Mouse (Mus musculus): Measurements from ENCODE around the gene Gm44596. TPM values are rescaled to one million over a fixed set of nuclear protein-coding genes. Genes with fewer than 3 reads are reported as not detected.

Gene Gm44596
- polyA plus RNA-seq, 1 experiment from 2014 or later: not detected

- Histone ChIP-seq H3K9me3 (replicated peaks; ENCODE audit: control insufficient read depth, low read length) (no peaks in the 10 kb centered on the region), H3K4me1 (ENCODE audit: control insufficient read depth, insufficient read depth, low read length) (peaks cover 3% of the 10 kb centered on the region; the same call in 1 of the 2 replicates), H3K9ac (ENCODE audit: low read length) (no peak overlapping the region), H3K27ac (ENCODE audit: low read length) (peak overlapping the region; percentile 33; the same call in 1 of the 2 replicates), H3K4me3 (replicated peaks; ENCODE audit: low read length) (no peak overlapping the region), H3K27me3 (ENCODE audit: control insufficient read depth, insufficient read depth, low read length) (no peaks in the 10 kb centered on the region), H3K4me2 (ENCODE audit: low read depth, low read length) (no peak overlapping the region), H3K36me3 (ENCODE audit: control insufficient read depth, insufficient read depth, low read length) (no peaks in the 10 kb centered on the region)
- no peak for ATAC-seq (ENCODE audit: insufficient read depth, low FRiP score)
- WGBS: 86% methylated on average over 2 of the region's 2 CpGs
These were observed 45.7 kb downstream of the Gm44596 start for GRCm38 (mm10) chr6:128421036-128421435.

- Histone ChIP-seq H3K36me3 (ENCODE audit: control insufficient read depth, insufficient read depth, low read length) (no peaks in the 10 kb centered on the region), H3K27ac (ENCODE audit: low read length) (peak overlapping the region; percentile 33; the same call in 1 of the 2 replicates), H3K4me1 (ENCODE audit: control insufficient read depth, insufficient read depth, low read length) (peaks cover 3% of the 10 kb centered on the region; the same call in 1 of the 2 replicates), H3K9ac (ENCODE audit: low read length) (no peak overlapping the region), H3K9me3 (replicated peaks; ENCODE audit: control insufficient read depth, low read length) (no peaks in the 10 kb centered on the region), H3K4me3 (replicated peaks; ENCODE audit: low read length) (no peak overlapping the region), H3K4me2 (ENCODE audit: low read depth, low read length) (no peak overlapping the region), H3K27me3 (ENCODE audit: control insufficient read depth, insufficient read depth, low read length) (no peaks in the 10 kb centered on the region)
- WGBS: 83% methylated on average over 3 of the region's 3 CpGs
- no peak for ATAC-seq (ENCODE audit: insufficient read depth, low FRiP score)
These were observed 46.2 kb downstream of the Gm44596 start for GRCm38 (mm10) chr6:128421480-128421879.

GRCm38 (mm10) chr6:128423496-128424268 lies 48.4 kb downstream of the Gm44596 start:
- H3K9ac ChIP-seq (ENCODE audit: low read length): peak overlapping the region; percentile 90
- H3K4me1 ChIP-seq (ENCODE audit: control insufficient read depth, insufficient read depth, low read length): peaks cover 3% of the 10 kb centered on the region; the same call in 1 of the 2 replicates
- H3K36me3 ChIP-seq (ENCODE audit: control insufficient read depth, insufficient read depth, low read length): no peaks in the 10 kb centered on the region
- H3K4me2 ChIP-seq (ENCODE audit: low read depth, low read length): peak overlapping the region; percentile 82
- 0 out of 2 replicates have a peak, but pooled peaks have one; percentile 24 for ATAC-seq (ENCODE audit: insufficient read depth, low FRiP score)
- 39% methylated on average over 15 of the region's 16 CpGs for WGBS
- peak overlapping the region; percentile 97 for H3K27ac ChIP-seq (ENCODE audit: low read length)
- H3K4me3 ChIP-seq (replicated peaks; ENCODE audit: low read length): peak overlapping the region; percentile 60
- no peaks in the 10 kb centered on the region for H3K9me3 ChIP-seq (replicated peaks; ENCODE audit: control insufficient read depth, low read length)
- no peaks in the 10 kb centered on the region for H3K27me3 ChIP-seq (ENCODE audit: control insufficient read depth, insufficient read depth, low read length)

GRCm38 (mm10) chr6:128424269-128425019 lies 49.1 kb downstream of the Gm44596 start, which contains the start of gene Itfg2:
Itfg2 (minus strand) TSS chr6:128424931.
- Histone ChIP-seq H3K9ac (ENCODE audit: low read length) (peak within 1 kb of the TSS; percentile 90), H3K4me3 (replicated peaks; ENCODE audit: low read length) (peak within 1 kb of the TSS; percentile 60), H3K9me3 (replicated peaks; ENCODE audit: control insufficient read depth, low read length) (no peaks in the 10 kb centered on the region), H3K27ac (ENCODE audit: low read length) (peak within 1 kb of the TSS; percentile 97), H3K27me3 (ENCODE audit: control insufficient read depth, insufficient read depth, low read length) (no peaks in the 10 kb centered on the region), H3K4me2 (ENCODE audit: low read depth, low read length) (peak within 1 kb of the TSS; percentile 83), H3K4me1 (ENCODE audit: control insufficient read depth, insufficient read depth, low read length) (peaks cover 3% of the 10 kb centered on the region; the same call in 1 of the 2 replicates), H3K36me3 (ENCODE audit: control insufficient read depth, insufficient read depth, low read length) (no peaks in the 10 kb centered on the region)
- ATAC-seq (ENCODE audit: insufficient read depth, low FRiP score): peak; percentile 97
- WGBS: under 1% methylated on average over 42 of the region's 42 CpGs

GRCm38 (mm10) chr6:128425046-128425445 lies 49.7 kb downstream of the Gm44596 start:
- Histone ChIP-seq H3K9ac (ENCODE audit: low read length) (peak overlapping the region; percentile 90), H3K9me3 (replicated peaks; ENCODE audit: control insufficient read depth, low read length) (no peaks in the 10 kb centered on the region), H3K4me3 (replicated peaks; ENCODE audit: low read length) (peak overlapping the region; percentile 60), H3K27me3 (ENCODE audit: control insufficient read depth, insufficient read depth, low read length) (no peaks in the 10 kb centered on the region), H3K4me1 (ENCODE audit: control insufficient read depth, insufficient read depth, low read length) (peaks cover 3% of the 10 kb centered on the region; the same call in 1 of the 2 replicates), H3K4me2 (ENCODE audit: low read depth, low read length) (peak overlapping the region; percentile 83), H3K27ac (ENCODE audit: low read length) (peak overlapping the region; percentile 97), H3K36me3 (ENCODE audit: control insufficient read depth, insufficient read depth, low read length) (peaks cover 4% of the 10 kb centered on the region; the same call in 1 of the 2 replicates)
- 18% methylated on average over 9 of the region's 9 CpGs for WGBS
- no peak for ATAC-seq (ENCODE audit: insufficient read depth, low FRiP score)

- Histone ChIP-seq H3K4me1 (ENCODE audit: control insufficient read depth, insufficient read depth, low read length) (peaks cover 3% of the 10 kb centered on the region; the same call in 1 of the 2 replicates), H3K9ac (ENCODE audit: low read length) (no peak overlapping the region), H3K27ac (ENCODE audit: low read length) (no peak overlapping the region), H3K9me3 (replicated peaks; ENCODE audit: control insufficient read depth, low read length) (no peaks in the 10 kb centered on the region), H3K27me3 (ENCODE audit: control insufficient read depth, insufficient read depth, low read length) (no peaks in the 10 kb centered on the region), H3K36me3 (ENCODE audit: control insufficient read depth, insufficient read depth, low read length) (peaks cover 24% of the 10 kb centered on the region), H3K4me3 (replicated peaks; ENCODE audit: low read length) (no peak overlapping the region), H3K4me2 (ENCODE audit: low read depth, low read length) (no peak overlapping the region)
- ATAC-seq (ENCODE audit: insufficient read depth, low FRiP score): no peak
- WGBS: 85% methylated on average over 5 of the region's 5 CpGs
These were observed 52.3 kb downstream of the Gm44596 start for GRCm38 (mm10) chr6:128427571-128427970.

- Histone ChIP-seq H3K27me3 (ENCODE audit: control insufficient read depth, insufficient read depth, low read length) (no peaks in the 10 kb centered on the region), H3K36me3 (ENCODE audit: control insufficient read depth, insufficient read depth, low read length) (peaks cover 42% of the 10 kb centered on the region), H3K4me2 (ENCODE audit: low read depth, low read length) (no peak overlapping the region), H3K4me3 (replicated peaks; ENCODE audit: low read length) (no peak overlapping the region), H3K9ac (ENCODE audit: low read length) (no peak overlapping the region), H3K4me1 (ENCODE audit: control insufficient read depth, insufficient read depth, low read length) (peaks cover 3% of the 10 kb centered on the region; the same call in 1 of the 2 replicates), H3K27ac (ENCODE audit: low read length) (no peak overlapping the region), H3K9me3 (replicated peaks; ENCODE audit: control insufficient read depth, low read length) (no peaks in the 10 kb centered on the region)
- 100% methylated on average over 2 of the region's 2 CpGs for whole genome bisulfite sequencing
- ATAC-seq (ENCODE audit: insufficient read depth, low FRiP score): no peak
These were observed 54.0 kb downstream of the Gm44596 start for GRCm38 (mm10) chr6:128429300-128429699.

GRCm38 (mm10) chr6:128429826-128430225 lies 54.5 kb downstream of the Gm44596 start:
- ATAC-seq (ENCODE audit: insufficient read depth, low FRiP score): no peak
- H3K36me3 ChIP-seq (ENCODE audit: control insufficient read depth, insufficient read depth, low read length): peaks cover 46% of the 10 kb centered on the region
- WGBS: 75% methylated on average over 6 of the region's 6 CpGs

More at GRCm38 (mm10) chr6:128429826-128430225, 54.5 kb downstream of the Gm44596 start:
- no peak overlapping the region for H3K4me2 ChIP-seq (ENCODE audit: low read depth, low read length)
- H3K9ac ChIP-seq (ENCODE audit: low read length): no peak overlapping the region
- H3K4me3 ChIP-seq (replicated peaks; ENCODE audit: low read length): no peak overlapping the region
- H3K27me3 ChIP-seq (ENCODE audit: control insufficient read depth, insufficient read depth, low read length): no peaks in the 10 kb centered on the region
- H3K27ac ChIP-seq (ENCODE audit: low read length): no peak overlapping the region
- peaks cover 3% of the 10 kb centered on the region; the same call in 1 of the 2 replicates for H3K4me1 ChIP-seq (ENCODE audit: control insufficient read depth, insufficient read depth, low read length)
- H3K9me3 ChIP-seq (replicated peaks; ENCODE audit: control insufficient read depth, low read length): no peaks in the 10 kb centered on the region
